Mouse (Mus musculus) E14TG2a.4 (cell line): Measurements from ENCODE around the gene Grin2b.

Experiments
- H3K27me3 ChIP-seq: 2 replicates; pipeline ENCODE4 v1.6.1; 2014; ENCODE audit warnings: low read length, control low read depth; ENCODE audit not compliant: insufficient read depth
- H3K36me3 ChIP-seq: 2 replicates; pipeline ENCODE4 v1.6.1; 2014; ENCODE audit warnings: low read length, control low read depth; ENCODE audit not compliant: insufficient read depth
- H3K4me1 ChIP-seq: replicated peaks from 2 replicates; pipeline ENCODE4 v1.6.1; 2014; ENCODE audit warnings: low read depth, low read length, control low read depth
- H3K4me3 ChIP-seq: replicated peaks from 2 replicates; pipeline ENCODE4 v1.5.1; 2014; ENCODE audit warnings: mild to moderate bottlenecking, low read length
- H3K9me3 ChIP-seq: 2 replicates; pipeline ENCODE4 v1.6.1; 2014; ENCODE audit warnings: low read length, control low read depth
- CTCF ChIP-seq: conservative IDR thresholded peaks from 2 replicates; pipeline ENCODE4 v1.5.1; 2014; ENCODE audit warnings: low read length
- NANOG ChIP-seq: IDR thresholded peaks from 2 replicates; pipeline ENCODE4 v1.6.1; 2014; ENCODE audit warnings: borderline replicate concordance, low read length, mixed read lengths
- POU5F1 ChIP-seq: IDR thresholded peaks from 2 replicates; pipeline ENCODE4 v1.6.1; 2014; ENCODE audit warnings: low read length, borderline replicate concordance

The Grin2b gene

GRCm38 (mm10) chr6:135917676-135918075 is 255.6 kb downstream of the Grin2b start:
- H3K4me3 ChIP-seq = no peak overlapping the region
- no peaks in the 10 kb centered on the region for H3K36me3 ChIP-seq
- no peaks in the 10 kb centered on the region for H3K27me3 ChIP-seq
- TF ChIP-seq CTCF (no peak), NANOG (no peak), POU5F1 (no peak)
- H3K9me3 ChIP-seq = peaks cover under 1% of the 10 kb centered on the region; the same call in 1 of the 2 replicates
- peaks cover 8% of the 10 kb centered on the region for H3K4me1 ChIP-seq

- Histone ChIP-seq H3K36me3 (no peaks in the 10 kb centered on the region), H3K27me3 (no peaks in the 10 kb centered on the region), H3K9me3 (no peaks in the 10 kb centered on the region), H3K4me1 (peaks cover 8% of the 10 kb centered on the region), H3K4me3 (no peak overlapping the region)
- TF ChIP-seq NANOG (no peak), POU5F1 (no peak), CTCF (peak; percentile 92)
Observed at GRCm38 (mm10) chr6:135914608-135915007, 258.7 kb downstream of the Grin2b start.

- Histone ChIP-seq H3K36me3 (no peaks in the 10 kb centered on the region), H3K27me3 (no peaks in the 10 kb centered on the region), H3K4me1 (peaks cover 6% of the 10 kb centered on the region; the same call in 1 of the 2 replicates), H3K4me3 (no peak overlapping the region), H3K9me3 (no peaks in the 10 kb centered on the region)
- TF ChIP-seq POU5F1 (no peak), NANOG (no peak), CTCF (no peak)
Observed at GRCm38 (mm10) chr6:135912114-135912513, 261.2 kb downstream of the Grin2b start.

- Histone ChIP-seq H3K4me1 (peaks cover 6% of the 10 kb centered on the region; the same call in 1 of the 2 replicates), H3K4me3 (no peak overlapping the region), H3K27me3 (no peaks in the 10 kb centered on the region), H3K36me3 (no peaks in the 10 kb centered on the region), H3K9me3 (no peaks in the 10 kb centered on the region)
- TF ChIP-seq POU5F1 = no peak
- no peak for TF ChIP-seq NANOG
- no peak for TF ChIP-seq CTCF
Observed at GRCm38 (mm10) chr6:135911131-135911530, 262.2 kb downstream of the Grin2b start.

- no peaks in the 10 kb centered on the region for H3K9me3 ChIP-seq
- no peak for TF ChIP-seq NANOG
- TF ChIP-seq CTCF = peak; percentile 75
- 0 out of 2 replicates have a peak, but pooled peaks cover 4% of the 10 kb centered on the region for H3K27me3 ChIP-seq
- H3K4me3 ChIP-seq = no peak overlapping the region
- no peaks in the 10 kb centered on the region for H3K36me3 ChIP-seq
- peaks cover 6% of the 10 kb centered on the region; the same call in 1 of the 2 replicates for H3K4me1 ChIP-seq
Observed at GRCm38 (mm10) chr6:135907540-135908320, 265.6 kb downstream of the Grin2b start.

GRCm38 (mm10) chr6:135907137-135907536 is 266.2 kb downstream of the Grin2b start:
- no peak for TF ChIP-seq NANOG
- no peak for TF ChIP-seq POU5F1
- no peak for TF ChIP-seq CTCF

GRCm38 (mm10) chr6:135904391-135904790 is 268.9 kb downstream of the Grin2b start:
- no peak for TF ChIP-seq CTCF
- no peaks in the 10 kb centered on the region for H3K36me3 ChIP-seq
- H3K27me3 ChIP-seq = peaks cover 5% of the 10 kb centered on the region; the same call in 1 of the 2 replicates
- H3K4me1 ChIP-seq = peaks cover 6% of the 10 kb centered on the region; the same call in 1 of the 2 replicates
- H3K4me3 ChIP-seq = no peak overlapping the region
- no peaks in the 10 kb centered on the region for H3K9me3 ChIP-seq

More at GRCm38 (mm10) chr6:135907137-135907536, 266.2 kb downstream of the Grin2b start:
- Histone ChIP-seq H3K36me3 (no peaks in the 10 kb centered on the region), H3K4me1 (peaks cover 6% of the 10 kb centered on the region; the same call in 1 of the 2 replicates), H3K27me3 (peaks cover 4% of the 10 kb centered on the region; the same call in 1 of the 2 replicates), H3K9me3 (no peaks in the 10 kb centered on the region), H3K4me3 (no peak overlapping the region)

- TF ChIP-seq POU5F1 = no peak
- no peak for TF ChIP-seq CTCF
- no peak for TF ChIP-seq NANOG
Observed at GRCm38 (mm10) chr6:135900410-135900809, 272.9 kb downstream of the Grin2b start.

More at GRCm38 (mm10) chr6:135900410-135900809, 272.9 kb downstream of the Grin2b start:
- no peaks in the 10 kb centered on the region for H3K36me3 ChIP-seq
- no peaks in the 10 kb centered on the region for H3K4me1 ChIP-seq
- H3K4me3 ChIP-seq = no peak overlapping the region
- no peaks in the 10 kb centered on the region for H3K9me3 ChIP-seq
- peaks cover 7% of the 10 kb centered on the region; the same call in 1 of the 2 replicates for H3K27me3 ChIP-seq
